Mouse (Mus musculus): ENCODE results near the gene Nsmce3. TPM values are rescaled to one million over a fixed set of nuclear protein-coding genes. Genes with fewer than 3 reads are reported as not detected.

Gene Nsmce3
- 9.9 and 10.2 TPM in 2 replicates for polyA plus RNA-seq (2016; fragmentation: Nextera tagmentation; extraction: Ambion mirVana)

- WGBS = under 1% methylated on average over 57 of the region's 57 CpGs
- DNase-seq (ENCODE audit: low spot score) = peak; percentile 96
- H3K9me3 ChIP-seq (replicated peaks) = no peaks in the 10 kb centered on the region
- H3K27me3 ChIP-seq (ENCODE audit: low read depth, poor library complexity, severe bottlenecking) = peaks cover 20% of the 10 kb centered on the region; the same call in 1 of the 2 replicates
- peaks cover 16% of the 10 kb centered on the region for H3K36me3 ChIP-seq
- H3K4me1 ChIP-seq = peaks cover 23% of the 10 kb centered on the region
- H3K27ac ChIP-seq = peak within 1 kb of the TSS; percentile 96
- peak within 1 kb of the TSS; percentile 95 for H3K4me3 ChIP-seq
Observed at GRCm38 (mm10) chr7:64872743-64873241, at the start of gene Nsmce3. Nsmce3 (minus strand) TSS chr7:64872997.

- Histone ChIP-seq H3K27me3 (ENCODE audit: low read depth, poor library complexity, severe bottlenecking) (no peaks in the 10 kb centered on the region), H3K4me3 (no peak overlapping the region), H3K27ac (no peak overlapping the region), H3K4me1 (no peaks in the 10 kb centered on the region), H3K9me3 (replicated peaks) (no peaks in the 10 kb centered on the region), H3K36me3 (no peaks in the 10 kb centered on the region)
- 90% methylated on average over 13 of the region's 13 CpGs for WGBS
- DNase-seq (ENCODE audit: low spot score) = no peak
Observed at GRCm38 (mm10) chr7:64921189-64921588, 48.4 kb upstream of the Nsmce3 start.

- H3K4me3 ChIP-seq = no peak overlapping the region
- H3K4me1 ChIP-seq = no peaks in the 10 kb centered on the region
- no peaks in the 10 kb centered on the region for H3K36me3 ChIP-seq
- 85% methylated on average over 5 of the region's 5 CpGs for WGBS
- H3K27ac ChIP-seq = no peak overlapping the region
- no peaks in the 10 kb centered on the region for H3K9me3 ChIP-seq (replicated peaks)
- no peak for DNase-seq (ENCODE audit: low spot score)
- H3K27me3 ChIP-seq (ENCODE audit: low read depth, poor library complexity, severe bottlenecking) = no peaks in the 10 kb centered on the region
Observed at GRCm38 (mm10) chr7:64920735-64921134, 47.9 kb upstream of the Nsmce3 start.

- no peaks in the 10 kb centered on the region for H3K4me1 ChIP-seq
- DNase-seq (ENCODE audit: low spot score) = no peak
- H3K36me3 ChIP-seq = no peaks in the 10 kb centered on the region
- no peak overlapping the region for H3K4me3 ChIP-seq
- H3K9me3 ChIP-seq (replicated peaks) = no peaks in the 10 kb centered on the region
- H3K27me3 ChIP-seq (ENCODE audit: low read depth, poor library complexity, severe bottlenecking) = no peaks in the 10 kb centered on the region
- no peak overlapping the region for H3K27ac ChIP-seq
- 49% methylated on average over 7 of the region's 7 CpGs for WGBS
Observed at GRCm38 (mm10) chr7:64916654-64917053, 43.9 kb upstream of the Nsmce3 start.

GRCm38 (mm10) chr7:64915121-64915520 is 42.3 kb upstream of the Nsmce3 start:
- H3K4me3 ChIP-seq = no peak overlapping the region
- no peaks in the 10 kb centered on the region for H3K9me3 ChIP-seq (replicated peaks)
- DNase-seq (ENCODE audit: low spot score) = no peak
- no peaks in the 10 kb centered on the region for H3K27me3 ChIP-seq (ENCODE audit: low read depth, poor library complexity, severe bottlenecking)
- H3K4me1 ChIP-seq = no peaks in the 10 kb centered on the region
- no peaks in the 10 kb centered on the region for H3K36me3 ChIP-seq
- 86% methylated on average over 2 of the region's 2 CpGs for whole genome bisulfite sequencing
- no peak overlapping the region for H3K27ac ChIP-seq

- H3K27me3 ChIP-seq (ENCODE audit: low read depth, poor library complexity, severe bottlenecking) = no peaks in the 10 kb centered on the region
- WGBS = 81% methylated on average over 2 of the region's 2 CpGs
- no peaks in the 10 kb centered on the region for H3K36me3 ChIP-seq
- DNase-seq (ENCODE audit: low spot score) = no peak
- H3K4me1 ChIP-seq = no peaks in the 10 kb centered on the region
- no peak overlapping the region for H3K4me3 ChIP-seq
- no peak overlapping the region for H3K27ac ChIP-seq
- no peaks in the 10 kb centered on the region for H3K9me3 ChIP-seq (replicated peaks)
Observed at GRCm38 (mm10) chr7:64911945-64912344, 39.1 kb upstream of the Nsmce3 start.

GRCm38 (mm10) chr7:64910208-64910607 is 37.4 kb upstream of the Nsmce3 start:
- Histone ChIP-seq H3K27ac (no peak overlapping the region), H3K36me3 (no peaks in the 10 kb centered on the region), H3K27me3 (ENCODE audit: low read depth, poor library complexity, severe bottlenecking) (no peaks in the 10 kb centered on the region), H3K4me1 (no peaks in the 10 kb centered on the region), H3K4me3 (no peak overlapping the region), H3K9me3 (replicated peaks) (no peaks in the 10 kb centered on the region)
- no peak for DNase-seq (ENCODE audit: low spot score)
- WGBS = 90% methylated on average over 2 of the region's 2 CpGs

- Histone ChIP-seq H3K9me3 (replicated peaks) (no peaks in the 10 kb centered on the region), H3K4me1 (no peaks in the 10 kb centered on the region), H3K36me3 (no peaks in the 10 kb centered on the region), H3K27me3 (ENCODE audit: low read depth, poor library complexity, severe bottlenecking) (no peaks in the 10 kb centered on the region), H3K4me3 (no peak overlapping the region), H3K27ac (no peak overlapping the region)
- no peak for DNase-seq (ENCODE audit: low spot score)
- 84% methylated on average over 5 of the region's 5 CpGs for WGBS
Observed at GRCm38 (mm10) chr7:64906955-64907354, 34.2 kb upstream of the Nsmce3 start.

- 89% methylated on average over 3 of the region's 3 CpGs for WGBS
- H3K4me1 ChIP-seq = no peaks in the 10 kb centered on the region
- no peaks in the 10 kb centered on the region for H3K9me3 ChIP-seq (replicated peaks)
- DNase-seq (ENCODE audit: low spot score) = no peak
- H3K27me3 ChIP-seq (ENCODE audit: low read depth, poor library complexity, severe bottlenecking) = no peaks in the 10 kb centered on the region
- no peak overlapping the region for H3K27ac ChIP-seq
- H3K36me3 ChIP-seq = no peaks in the 10 kb centered on the region
- H3K4me3 ChIP-seq = no peak overlapping the region
Observed at GRCm38 (mm10) chr7:64905506-64905905, 32.7 kb upstream of the Nsmce3 start.

- H3K4me3 ChIP-seq = no peak overlapping the region
- H3K27me3 ChIP-seq (ENCODE audit: low read depth, poor library complexity, severe bottlenecking) = no peaks in the 10 kb centered on the region
- H3K27ac ChIP-seq = no peak overlapping the region
- no peak for DNase-seq (ENCODE audit: low spot score)
- H3K36me3 ChIP-seq = no peaks in the 10 kb centered on the region
- 88% methylated on average over 2 of the region's 2 CpGs for WGBS
- peaks cover 5% of the 10 kb centered on the region for H3K4me1 ChIP-seq
- no peaks in the 10 kb centered on the region for H3K9me3 ChIP-seq (replicated peaks)
Observed at GRCm38 (mm10) chr7:64900249-64900648, 27.5 kb upstream of the Nsmce3 start.

- 91% methylated on average over 6 of the region's 6 CpGs for WGBS
- no peak overlapping the region for H3K4me3 ChIP-seq
- no peak overlapping the region for H3K27ac ChIP-seq
- no peak for DNase-seq (ENCODE audit: low spot score)
- no peaks in the 10 kb centered on the region for H3K9me3 ChIP-seq (replicated peaks)
- H3K4me1 ChIP-seq = peaks cover 5% of the 10 kb centered on the region
- H3K36me3 ChIP-seq = no peaks in the 10 kb centered on the region
- H3K27me3 ChIP-seq (ENCODE audit: low read depth, poor library complexity, severe bottlenecking) = no peaks in the 10 kb centered on the region
Observed at GRCm38 (mm10) chr7:64896587-64896986, 23.8 kb upstream of the Nsmce3 start.

- WGBS = 49% methylated on average over 5 of the region's 5 CpGs
- no peak for DNase-seq (ENCODE audit: low spot score)
Observed at GRCm38 (mm10) chr7:64895685-64896101, 22.9 kb upstream of the Nsmce3 start.

GRCm38 (mm10) chr7:64891139-64891538 is 18.3 kb upstream of the Nsmce3 start:
- WGBS = 89% methylated on average over 3 of the region's 3 CpGs
- Histone ChIP-seq H3K4me3 (no peak overlapping the region), H3K36me3 (no peaks in the 10 kb centered on the region), H3K9me3 (replicated peaks) (no peaks in the 10 kb centered on the region), H3K27ac (no peak overlapping the region), H3K4me1 (peaks cover 5% of the 10 kb centered on the region), H3K27me3 (ENCODE audit: low read depth, poor library complexity, severe bottlenecking) (no peaks in the 10 kb centered on the region)
- DNase-seq (ENCODE audit: low spot score) = no peak

More at GRCm38 (mm10) chr7:64895685-64896101, 22.9 kb upstream of the Nsmce3 start:
- Histone ChIP-seq H3K36me3 (no peaks in the 10 kb centered on the region), H3K27me3 (ENCODE audit: low read depth, poor library complexity, severe bottlenecking) (no peaks in the 10 kb centered on the region), H3K4me3 (no peak overlapping the region), H3K4me1 (peaks cover 5% of the 10 kb centered on the region), H3K27ac (no peak overlapping the region), H3K9me3 (replicated peaks) (no peaks in the 10 kb centered on the region)

- no peak for DNase-seq (ENCODE audit: low spot score)
- Histone ChIP-seq H3K27me3 (ENCODE audit: low read depth, poor library complexity, severe bottlenecking) (no peaks in the 10 kb centered on the region), H3K4me3 (no peak overlapping the region), H3K27ac (no peak overlapping the region), H3K9me3 (replicated peaks) (no peaks in the 10 kb centered on the region), H3K36me3 (no peaks in the 10 kb centered on the region), H3K4me1 (no peaks in the 10 kb centered on the region)
- WGBS = 92% methylated on average over 9 of the region's 9 CpGs
Observed at GRCm38 (mm10) chr7:64889919-64890318, 17.1 kb upstream of the Nsmce3 start.

Measured in limb, embryonic 10.5 days (tissue).